Mouse (Mus musculus): ENCODE results near the gene Zfp277. TPM values are rescaled to one million over a fixed set of nuclear protein-coding genes. Genes with fewer than 3 reads are reported as not detected.

The Zfp277 gene
- total RNA-seq, 2 experiments from 2014 or later = 24.2 to 26.5 TPM

DNA sequence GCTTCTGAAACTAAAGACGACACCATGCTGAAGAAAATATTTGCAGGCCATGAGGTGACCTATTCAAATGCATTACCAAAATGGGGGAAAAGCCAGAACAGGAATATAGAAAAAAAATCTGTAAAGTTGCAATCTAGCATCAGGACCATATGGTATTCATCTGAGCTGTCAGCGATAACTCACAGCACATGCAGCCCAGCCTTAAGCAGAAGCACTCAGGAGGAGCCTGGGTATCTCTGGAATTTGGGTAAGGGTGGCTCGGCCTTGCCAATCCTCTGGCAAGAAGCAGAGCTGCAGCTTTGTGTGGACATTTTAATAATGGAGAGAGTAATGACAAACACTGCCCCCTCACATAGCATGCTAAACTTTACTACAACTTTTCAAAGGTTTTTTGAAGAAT, 15.7 kb downstream of the Zfp277 start:
- no peak for TF ChIP-seq CTCF (conservative IDR thresholded peaks at IDR 0.05)
- Histone ChIP-seq H3K27ac (peak overlapping the region; percentile 65; the same call in 1 of the 2 replicates), H3K4me3 (no peak overlapping the region)
- DNase-seq (ENCODE audit: low spot score in 2 of 2) = no peak

DNA sequence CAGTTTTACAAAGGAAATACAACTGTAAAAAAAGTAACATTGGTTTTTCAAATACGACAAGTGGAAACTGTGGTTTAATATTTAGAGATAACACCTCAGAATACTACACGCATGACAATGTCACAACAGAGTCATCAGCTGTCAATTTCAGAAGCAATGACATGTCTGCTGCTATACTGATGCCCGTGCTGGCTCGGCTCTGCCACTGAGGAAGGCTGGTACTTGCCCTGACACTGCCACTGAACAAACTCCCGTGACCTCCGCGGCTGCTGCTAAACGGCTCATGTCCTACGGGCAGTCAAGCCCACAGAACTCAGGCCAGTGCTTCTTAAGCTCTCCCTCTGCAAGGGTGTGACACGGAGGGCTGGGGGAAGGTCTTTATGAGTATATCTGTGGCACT, 18.1 kb downstream of the Zfp277 start:
- DNase-seq (ENCODE audit: low spot score in 2 of 2) = no peak
- Histone ChIP-seq H3K4me3 (no peak overlapping the region), H3K27ac (no peak overlapping the region)
- TF ChIP-seq CTCF (conservative IDR thresholded peaks at IDR 0.05) = no peak

DNA sequence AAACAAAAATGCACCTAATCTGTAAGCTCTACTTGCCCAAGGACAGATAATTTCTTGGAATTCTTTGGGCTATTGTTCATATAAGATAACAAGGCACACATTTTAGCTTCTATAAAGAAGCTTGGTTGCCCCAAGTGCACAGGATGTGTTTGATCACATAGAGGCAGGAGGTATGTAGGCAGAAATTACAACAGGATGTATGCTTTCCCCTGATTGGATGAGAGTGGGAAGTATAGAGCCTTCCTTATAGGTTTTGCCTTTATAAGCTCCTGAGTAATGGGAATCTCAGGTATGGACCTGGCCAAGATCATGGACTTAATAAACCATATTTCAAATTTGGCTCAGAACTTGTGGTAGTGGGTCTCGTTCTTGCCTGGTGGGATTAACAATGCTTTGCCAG, 20.7 kb downstream of the Zfp277 start:
- TF ChIP-seq CTCF (conservative IDR thresholded peaks at IDR 0.05) = no peak
- Histone ChIP-seq H3K4me3 (no peak overlapping the region), H3K27ac (no peak overlapping the region)
- DNase-seq (ENCODE audit: low spot score in 2 of 2) = no peak

DNA sequence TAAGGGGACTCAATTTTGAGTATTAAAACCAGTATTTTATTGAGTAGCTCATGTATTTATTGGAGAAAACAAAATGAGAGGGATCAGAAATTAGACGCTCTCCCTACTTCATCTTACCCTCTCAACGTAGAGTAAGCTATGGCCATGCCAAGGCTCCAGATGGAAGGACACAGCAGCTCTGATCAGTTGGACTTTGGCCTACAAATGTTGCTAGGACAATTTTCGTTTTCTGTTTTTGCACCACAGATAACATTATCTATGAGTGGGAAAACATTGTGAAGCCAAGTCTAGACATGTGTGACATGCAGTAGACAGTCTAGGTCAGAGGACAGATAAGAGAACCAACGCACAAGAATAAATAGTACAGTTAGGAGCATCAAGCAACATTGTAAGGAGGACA, 28.4 kb downstream of the Zfp277 start:
- Histone ChIP-seq H3K4me3 (no peak overlapping the region), H3K27ac (no peak overlapping the region)
- no peak for TF ChIP-seq CTCF (conservative IDR thresholded peaks at IDR 0.05)
- DNase-seq (ENCODE audit: low spot score in 2 of 2) = no peak

DNA sequence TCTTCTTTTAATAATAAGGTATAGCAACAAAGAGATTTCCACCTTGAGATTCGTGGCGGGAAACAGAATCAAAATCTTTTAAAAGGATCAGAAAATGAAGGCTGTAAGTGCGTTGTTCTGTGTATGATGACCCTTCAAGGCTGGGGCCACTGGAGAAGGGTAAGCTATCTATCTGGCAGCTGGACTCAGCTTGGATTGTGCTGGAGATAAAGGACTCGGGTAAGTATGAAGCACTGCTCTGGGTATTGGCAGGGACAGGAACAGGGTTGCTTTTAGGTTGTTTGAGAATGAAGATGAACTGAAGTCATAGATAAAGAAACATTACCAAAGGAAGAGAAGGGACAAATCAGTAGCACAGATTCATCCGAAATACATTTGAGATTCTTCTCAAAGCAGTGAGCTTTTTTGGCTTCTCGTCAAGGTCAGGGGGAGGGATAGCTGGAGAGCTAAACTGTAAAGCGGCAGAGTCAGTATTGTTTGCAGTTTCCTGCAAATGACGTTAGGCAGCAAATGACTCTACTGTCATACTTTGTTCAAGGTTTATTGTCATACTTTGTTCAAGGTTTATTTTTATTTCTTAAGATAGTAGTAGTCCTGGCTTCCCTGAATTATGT, 30.3 kb downstream of the Zfp277 start:
- no peak for TF ChIP-seq CTCF (conservative IDR thresholded peaks at IDR 0.05)
- H3K27ac ChIP-seq = peak overlapping the region; percentile 88
- H3K4me3 ChIP-seq = peak overlapping the region; percentile 2; the same call in 1 of the 2 replicates
- DNase-seq (ENCODE audit: low spot score in 2 of 2) = no peak

DNA sequence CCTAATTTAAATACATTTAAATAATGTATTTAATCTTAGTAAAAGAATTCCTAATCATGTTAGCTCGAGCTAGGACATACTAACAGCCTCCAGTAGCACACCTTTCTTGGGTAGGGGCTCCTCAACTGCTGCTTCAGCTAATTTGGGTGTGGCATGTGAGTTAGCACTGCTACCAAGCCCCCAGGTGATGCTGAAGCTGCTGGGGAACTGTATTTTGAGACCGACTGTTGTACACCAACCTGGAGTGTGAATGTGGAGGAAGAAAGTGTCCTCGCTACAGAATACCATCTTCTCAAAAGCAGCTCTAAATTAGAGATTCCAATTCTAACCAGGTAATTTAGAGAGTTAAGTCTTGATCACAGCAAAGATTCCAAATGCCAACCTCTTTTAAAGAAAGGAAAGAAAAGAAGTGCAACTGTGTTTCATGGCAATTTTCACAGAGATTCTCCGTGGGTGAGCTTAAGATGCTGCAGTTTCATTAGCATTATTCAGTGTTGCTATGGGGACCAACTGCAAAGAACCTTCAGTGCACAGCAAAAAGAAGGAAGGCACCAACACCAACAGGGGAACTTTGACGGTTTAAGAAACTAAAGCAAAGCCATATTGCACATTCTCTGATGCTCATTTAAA, 30.9 kb downstream of the Zfp277 start:
- Histone ChIP-seq H3K4me3 (peak overlapping the region; percentile 2; the same call in 1 of the 2 replicates), H3K27ac (peak overlapping the region; percentile 88)
- DNase-seq (ENCODE audit: low spot score in 2 of 2) = peak in 1 of 2 experiments; percentile 53
- no peak for TF ChIP-seq CTCF (conservative IDR thresholded peaks at IDR 0.05)

DNA sequence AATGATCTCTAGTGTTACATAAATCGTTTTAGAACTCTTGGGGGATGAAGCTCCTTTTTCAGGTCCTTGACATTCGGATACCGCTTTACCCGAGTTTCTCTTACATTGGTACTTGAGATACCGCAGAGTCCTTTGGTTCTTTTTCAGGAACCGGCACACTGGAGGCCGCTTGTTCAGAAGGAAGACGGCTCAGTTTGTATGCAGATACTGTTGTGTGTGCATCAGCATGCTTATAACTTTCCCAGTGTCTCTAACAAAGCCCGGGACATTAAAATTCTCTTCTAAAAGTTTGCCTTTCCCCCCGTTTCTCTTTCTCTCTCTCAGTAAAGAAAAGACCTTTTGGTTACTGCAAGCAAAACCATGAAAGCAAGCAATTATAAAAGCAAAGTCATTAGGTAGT, 45.9 kb downstream of the Zfp277 start:
- TF ChIP-seq CTCF (conservative IDR thresholded peaks at IDR 0.05) = no peak
- peak overlapping the region; percentile 30; the same call in 1 of the 2 replicates for H3K27ac ChIP-seq
- H3K4me3 ChIP-seq = no peak overlapping the region
- no peak for DNase-seq (ENCODE audit: low spot score in 2 of 2)

DNA sequence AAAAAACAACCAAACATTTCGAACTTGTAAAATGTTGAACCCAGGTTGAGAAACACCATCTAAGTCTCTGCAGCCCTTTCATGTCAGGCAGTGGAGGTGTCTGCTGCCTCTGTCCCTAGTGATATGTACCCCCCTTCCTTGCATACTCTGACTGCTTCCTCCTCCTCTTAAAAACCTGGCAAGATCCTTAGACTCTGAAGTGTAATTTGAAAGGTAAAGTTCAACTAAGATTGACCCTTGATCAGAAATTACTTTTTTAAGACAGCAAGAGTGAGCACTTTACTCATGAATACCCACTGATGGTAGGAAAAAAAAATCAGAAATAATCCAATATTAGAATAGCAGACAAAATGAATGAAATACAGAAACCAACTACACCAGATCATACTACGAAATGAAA, 46.3 kb downstream of the Zfp277 start:
- no peak for TF ChIP-seq CTCF (conservative IDR thresholded peaks at IDR 0.05)
- H3K27ac ChIP-seq = peak overlapping the region; percentile 30; the same call in 1 of the 2 replicates
- DNase-seq (ENCODE audit: low spot score in 2 of 2) = no peak

DNA sequence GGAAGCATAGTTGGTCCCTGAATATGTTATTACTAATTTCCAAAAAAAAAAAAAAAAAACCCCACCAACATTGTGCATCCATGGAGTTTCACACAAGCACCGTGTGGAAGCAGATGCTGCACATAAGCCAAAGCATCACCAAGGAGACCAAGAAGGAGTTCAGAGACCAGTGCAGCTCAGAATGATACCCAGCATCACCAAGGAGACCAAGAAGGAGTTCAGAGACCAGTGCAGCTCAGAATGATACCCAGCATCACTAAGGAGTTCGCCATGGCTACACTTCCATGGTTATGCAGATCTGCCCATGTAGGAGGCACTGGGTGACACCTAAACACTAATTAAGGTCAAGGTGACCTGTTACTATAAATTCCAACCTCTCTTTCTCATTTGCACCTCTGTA, 46.8 kb downstream of the Zfp277 start:
- DNase-seq (ENCODE audit: low spot score in 2 of 2) = no peak

More for the DNA sequence above, 46.3 kb downstream of the Zfp277 start:
- no peak overlapping the region for H3K4me3 ChIP-seq

DNA sequence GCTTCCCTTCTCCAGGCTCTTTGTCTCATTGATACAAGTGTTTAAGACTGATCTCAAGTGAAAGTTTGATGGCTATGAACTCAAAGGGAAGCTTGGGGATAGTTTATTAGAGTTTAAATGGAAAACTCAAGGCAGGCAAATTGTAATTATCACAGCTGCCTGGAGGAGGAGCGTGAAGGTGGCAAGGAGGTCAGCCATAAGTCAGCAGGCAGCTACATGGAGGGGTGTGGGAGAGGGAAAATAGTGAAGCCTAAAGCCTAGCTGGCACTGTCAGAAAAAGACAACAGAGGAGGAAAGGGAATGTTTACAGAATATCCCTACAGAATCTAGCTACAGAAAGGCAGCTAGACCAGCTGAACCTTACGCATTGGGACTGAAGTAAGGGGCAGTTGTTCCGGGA, 52.8 kb downstream of the Zfp277 start:
- Histone ChIP-seq H3K27ac (peak overlapping the region; percentile 43; the same call in 1 of the 2 replicates), H3K4me3 (no peak overlapping the region)
- DNase-seq (ENCODE audit: low spot score in 2 of 2) = peak in 1 of 2 experiments; percentile 8
- TF ChIP-seq CTCF (conservative IDR thresholded peaks at IDR 0.05) = no peak

More for the DNA sequence above, 46.8 kb downstream of the Zfp277 start:
- no peak for TF ChIP-seq CTCF (conservative IDR thresholded peaks at IDR 0.05)
- no peak overlapping the region for H3K4me3 ChIP-seq
- H3K27ac ChIP-seq = 0 out of 2 replicates have a peak overlapping the region, but pooled peaks have one; percentile 30

DNA sequence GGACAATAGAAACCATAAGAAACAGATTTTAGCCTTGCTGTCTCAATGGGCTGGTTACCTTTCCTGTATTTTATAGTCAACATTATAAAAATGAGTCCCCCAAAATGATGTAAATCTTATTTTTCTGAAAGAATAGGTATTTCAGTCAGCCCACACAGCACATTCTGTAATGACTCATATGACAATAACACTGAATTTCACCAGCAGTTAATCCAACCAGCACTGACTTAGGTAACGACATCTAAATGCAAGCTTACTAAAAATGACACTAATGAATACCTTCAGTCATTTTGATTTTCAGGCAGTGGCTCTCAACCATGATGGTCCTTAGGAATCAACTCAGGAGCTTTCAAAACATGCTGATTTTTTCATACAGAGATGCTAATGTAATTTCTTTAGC, 54.4 kb downstream of the Zfp277 start:
- Histone ChIP-seq H3K4me3 (no peak overlapping the region), H3K27ac (peak overlapping the region; percentile 51)
- no peak for DNase-seq (ENCODE audit: low spot score in 2 of 2)
- TF ChIP-seq CTCF (conservative IDR thresholded peaks at IDR 0.05) = no peak

DNA sequence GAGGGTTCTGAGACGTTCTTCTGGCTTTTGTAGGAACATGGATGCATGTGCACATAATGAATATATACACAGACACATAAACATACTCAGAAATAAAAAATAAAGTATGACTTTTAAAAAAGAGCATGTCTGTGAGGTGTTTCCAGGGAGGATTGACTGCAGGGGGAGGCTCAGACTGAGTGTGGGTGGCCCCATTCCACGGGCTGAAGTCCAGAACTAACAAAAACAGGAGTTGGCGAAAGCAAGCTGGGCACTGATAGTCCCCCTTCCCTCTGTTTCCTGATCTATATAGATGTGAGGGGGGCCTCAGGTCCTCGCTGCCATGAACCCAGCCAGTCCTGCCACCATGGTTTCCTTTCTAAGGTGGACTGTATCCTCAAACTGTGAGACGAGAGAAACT, 57.9 kb downstream of the Zfp277 start:
- H3K4me3 ChIP-seq = no peak overlapping the region
- peak overlapping the region; percentile 53; the same call in 1 of the 2 replicates for H3K27ac ChIP-seq
- no peak for TF ChIP-seq CTCF (conservative IDR thresholded peaks at IDR 0.05)
- no peak for DNase-seq (ENCODE audit: low spot score in 2 of 2)

DNA sequence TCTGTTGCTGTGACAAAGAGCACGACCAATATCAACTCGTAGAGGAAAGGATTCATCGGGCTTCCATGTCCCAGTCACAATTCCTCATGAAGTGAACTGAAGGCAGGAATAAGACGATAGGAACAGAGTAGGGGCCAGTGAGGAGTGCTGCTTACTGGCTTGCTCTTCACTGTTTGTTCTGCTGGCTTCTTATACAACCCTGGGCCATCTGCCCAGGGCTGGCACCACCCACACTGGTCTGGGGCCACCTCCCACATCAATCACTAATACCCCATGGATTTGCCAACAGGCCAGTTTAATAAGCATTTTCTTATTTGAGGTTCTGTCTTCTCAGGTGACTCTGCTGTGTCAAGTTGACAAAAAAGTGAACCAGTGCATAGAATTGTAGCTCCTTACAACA, 60.4 kb downstream of the Zfp277 start:
- Histone ChIP-seq H3K27ac (no peak overlapping the region), H3K4me3 (no peak overlapping the region)
- DNase-seq (ENCODE audit: low spot score in 2 of 2) = no peak
- TF ChIP-seq CTCF (conservative IDR thresholded peaks at IDR 0.05) = no peak

DNA sequence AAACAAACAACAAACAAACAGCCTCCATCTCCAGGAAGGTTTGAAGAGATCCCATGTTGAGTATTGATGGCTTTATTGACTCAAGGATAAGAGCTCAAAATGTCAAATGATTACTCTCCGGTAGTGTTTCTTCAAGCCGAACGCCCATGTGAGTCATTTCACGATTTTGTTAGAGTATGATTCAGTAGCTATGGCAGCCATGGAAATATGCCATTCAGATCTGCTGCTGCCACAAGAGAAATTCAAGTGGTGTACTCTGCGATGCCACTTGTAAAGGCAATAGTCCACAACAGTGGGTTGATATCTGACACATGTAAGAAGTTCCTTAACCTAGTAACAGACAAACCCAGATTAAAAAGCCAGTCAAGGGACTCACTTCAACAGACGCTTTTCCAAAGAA, 62.0 kb downstream of the Zfp277 start:
- no peak for DNase-seq (ENCODE audit: low spot score in 2 of 2)
- TF ChIP-seq CTCF (conservative IDR thresholded peaks at IDR 0.05) = no peak
- Histone ChIP-seq H3K27ac (peak overlapping the region; percentile 78), H3K4me3 (no peak overlapping the region)

All from layer of hippocampus, adult 2 months (tissue).